Mouse (Mus musculus) gastrocnemius, adult 8-10 months (tissue): ENCODE results near the gene Jmjd1c. TPM values are rescaled to one million over a fixed set of nuclear protein-coding genes. Genes with fewer than 3 reads are reported as not detected.
A peak's percentile ranks its signal among the peaks of the same experiment; 100 is the strongest.

Experiments used
- DNase-seq, 2 experiments: peaks; one replicate each; pipeline ENCODE4 v3.0.0; 2022; ENCODE audit warnings: low spot score in 2 of 2
- total RNA-seq, 4 experiments: library from RNA; stranded (reverse); gene quantifications; 2 replicates each; pipeline ENCODE4 v1.2.4; 2022

Jmjd1c gene
- total RNA-seq, 4 experiments from 2014 or later: 22.0 to 26.9 (median 22.7) TPM

DNA sequence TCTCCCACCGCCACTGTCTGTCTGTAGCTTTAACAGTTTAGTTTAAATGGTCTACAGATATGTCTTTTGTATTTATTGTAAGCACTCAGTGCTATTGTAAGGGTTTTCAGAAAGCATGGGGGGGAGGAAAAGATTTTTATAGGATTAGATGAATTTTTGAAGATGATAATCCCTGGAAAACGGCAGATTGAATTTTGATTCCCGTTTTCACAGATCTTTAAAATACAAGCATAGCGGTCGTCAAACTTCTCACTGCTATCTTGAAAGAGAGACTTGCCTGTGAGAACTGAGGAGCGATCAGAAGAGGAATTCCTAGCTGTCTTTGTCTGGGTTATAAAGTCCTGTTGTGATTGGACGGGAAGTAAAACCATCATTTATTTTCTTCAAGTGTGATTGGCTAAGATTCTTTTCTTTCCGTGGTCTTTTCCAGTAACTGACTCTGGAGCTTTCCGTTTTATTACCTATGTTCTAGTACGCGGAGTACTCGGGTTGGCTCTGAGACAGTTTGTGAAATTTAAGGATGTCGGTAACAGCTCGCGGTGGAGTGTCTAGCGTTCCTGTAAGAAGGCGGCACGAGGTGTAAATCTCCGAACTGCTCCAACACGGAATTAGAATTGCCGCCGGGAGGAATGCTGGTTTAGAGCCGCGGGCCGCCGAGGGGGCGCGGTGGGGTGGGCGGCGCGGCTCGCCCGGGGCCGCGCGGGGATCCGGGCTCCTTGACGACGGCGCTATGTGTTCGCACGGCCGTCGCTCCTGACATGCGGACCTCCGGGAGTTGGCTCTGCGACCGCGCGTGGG lies 30.3 kb downstream of the Jmjd1c start:
- peak; percentile 36 to 55 for DNase-seq

DNA sequence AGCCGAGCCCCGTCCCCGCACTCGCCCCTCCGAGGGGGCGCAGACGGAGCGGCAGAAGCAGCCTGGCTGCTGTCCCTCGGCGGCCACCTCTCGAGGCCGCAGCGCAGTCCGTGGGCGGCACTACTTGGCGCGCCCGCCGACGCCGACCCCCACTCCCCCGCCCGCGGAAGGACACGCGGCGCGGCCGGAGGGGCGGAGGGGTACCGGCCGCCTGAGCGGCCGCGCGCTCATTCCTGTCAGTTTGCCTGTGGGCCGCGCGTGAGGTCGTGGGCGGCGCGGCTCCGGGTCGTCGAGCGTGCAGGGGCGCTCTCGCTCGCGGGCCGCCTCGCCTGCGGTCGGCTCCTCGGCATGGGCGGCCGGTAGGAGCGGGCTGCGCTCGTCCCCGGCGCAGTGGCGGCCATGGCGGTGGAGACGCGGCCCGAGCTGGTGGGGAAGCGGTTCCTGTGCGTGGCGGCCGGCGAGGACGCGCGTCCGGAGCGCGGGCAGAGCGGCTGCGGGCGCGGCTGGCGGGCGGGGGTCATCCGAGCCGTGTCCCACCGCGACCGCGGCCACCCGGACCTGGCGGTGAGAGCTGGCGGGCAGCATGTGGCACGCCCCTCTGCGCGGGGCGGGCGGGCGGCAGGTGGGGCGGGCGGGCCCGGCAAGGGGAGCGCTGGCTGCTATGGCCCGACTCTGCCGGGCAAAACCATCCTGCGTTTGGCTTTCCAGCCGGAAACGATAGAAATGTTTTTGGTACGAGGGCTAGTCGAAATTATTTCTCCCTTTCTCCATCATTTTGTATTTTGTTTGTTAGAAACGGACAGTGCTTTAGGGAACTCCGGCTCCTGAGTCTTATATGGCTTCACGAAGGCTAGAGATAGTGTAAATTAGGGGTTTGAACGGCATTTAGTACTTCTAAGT lies 31.2 kb downstream of the Jmjd1c start:
- DNase-seq: no peak

DNA sequence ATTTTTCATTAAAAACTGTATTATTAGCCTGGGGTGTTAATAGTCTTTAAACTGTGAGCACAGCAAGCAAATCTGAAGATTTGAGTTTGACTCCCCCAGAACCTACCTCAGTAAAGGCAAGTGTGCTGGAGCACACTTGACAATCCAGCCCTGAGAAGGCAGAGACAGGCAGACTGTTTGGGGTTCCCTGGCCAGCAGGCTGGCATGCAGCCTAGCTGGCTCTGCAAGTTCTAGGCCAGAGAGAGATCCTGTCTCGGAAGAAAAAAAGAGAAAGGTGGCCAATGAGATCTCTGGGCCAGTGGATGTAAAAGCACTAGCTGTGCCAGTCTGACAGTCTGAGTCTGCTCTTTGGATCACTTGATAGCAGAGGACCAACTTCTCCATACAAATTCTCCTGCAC lies 33.6 kb downstream of the Jmjd1c start:
- DNase-seq: peak in 1 of 2 experiments; percentile 57

DNA sequence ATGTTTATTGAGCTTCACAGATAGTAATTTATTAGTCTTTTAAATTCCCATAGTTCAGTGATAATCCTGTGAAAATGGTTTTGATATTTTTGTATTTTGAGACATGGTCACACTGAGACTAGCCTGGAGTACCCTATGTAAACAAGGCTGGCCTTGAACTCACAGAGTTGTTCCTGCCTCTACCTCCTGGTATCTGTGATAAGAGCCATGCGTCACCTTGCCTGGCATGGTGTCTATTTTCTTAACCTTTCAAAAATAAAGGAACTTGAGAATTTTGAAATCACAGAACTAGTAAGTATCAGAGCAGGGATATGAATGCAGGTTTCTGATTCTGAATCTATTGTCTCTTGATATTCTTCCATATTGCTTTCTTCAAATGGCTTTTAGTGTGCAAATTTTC lies 35.8 kb downstream of the Jmjd1c start:
- no peak for DNase-seq

DNA sequence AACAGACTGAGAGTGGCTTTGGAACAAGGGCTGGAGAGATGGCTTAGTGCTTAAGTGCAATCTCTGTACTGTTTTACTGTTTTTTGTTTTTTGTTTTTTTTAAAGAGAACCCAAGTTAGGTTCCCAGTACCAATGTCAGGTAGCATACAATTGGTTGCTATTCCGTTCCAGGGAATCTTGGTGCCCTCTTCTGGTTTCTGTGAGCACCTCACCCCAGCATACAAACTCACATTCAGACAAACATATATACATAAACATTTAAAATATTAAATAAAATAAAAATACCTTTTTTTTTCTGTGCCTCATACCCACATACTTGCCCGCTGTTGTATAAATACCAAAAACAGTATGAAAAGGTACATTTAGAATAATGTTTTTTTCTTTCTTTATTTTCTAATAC lies 38.4 kb downstream of the Jmjd1c start:
- DNase-seq: no peak

DNA sequence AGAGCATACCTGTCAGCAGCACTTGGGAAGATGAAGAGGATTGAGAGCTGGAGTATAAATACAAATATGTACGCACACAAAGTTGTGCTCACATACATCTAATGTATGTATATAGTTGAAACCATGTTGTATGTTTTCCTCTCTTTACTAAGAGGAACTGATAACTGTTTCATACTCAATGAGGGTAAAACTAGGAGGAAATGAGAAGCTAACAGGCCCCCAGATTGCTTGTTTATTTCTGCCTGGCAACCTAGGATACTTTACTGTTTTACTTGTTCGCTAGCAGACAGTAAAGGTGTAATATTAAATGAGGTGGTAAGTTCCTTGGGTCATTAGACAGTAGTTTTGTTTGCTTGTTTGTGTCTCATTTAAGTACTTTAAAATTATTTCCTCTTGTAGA lies 41.5 kb downstream of the Jmjd1c start:
- no peak for DNase-seq

DNA sequence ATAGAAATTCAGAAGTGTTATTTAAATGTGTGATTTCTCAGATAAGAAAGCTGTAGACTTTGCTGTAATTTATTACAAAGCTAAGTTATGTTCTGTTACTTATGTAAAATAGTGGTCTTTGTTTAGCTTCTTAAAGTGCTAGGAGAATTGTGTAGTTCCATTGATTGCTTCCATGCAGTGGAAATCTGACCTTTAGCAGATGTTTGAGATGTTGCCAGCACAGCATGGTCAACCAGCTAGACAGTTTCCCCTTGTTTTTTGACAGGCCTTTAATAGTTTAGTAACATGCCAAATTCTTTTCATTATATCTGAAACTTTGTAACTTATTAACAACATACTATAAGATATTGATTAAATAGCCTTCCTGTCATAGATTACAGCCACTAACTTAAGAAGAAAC lies 47.7 kb downstream of the Jmjd1c start:
- no peak for DNase-seq

DNA sequence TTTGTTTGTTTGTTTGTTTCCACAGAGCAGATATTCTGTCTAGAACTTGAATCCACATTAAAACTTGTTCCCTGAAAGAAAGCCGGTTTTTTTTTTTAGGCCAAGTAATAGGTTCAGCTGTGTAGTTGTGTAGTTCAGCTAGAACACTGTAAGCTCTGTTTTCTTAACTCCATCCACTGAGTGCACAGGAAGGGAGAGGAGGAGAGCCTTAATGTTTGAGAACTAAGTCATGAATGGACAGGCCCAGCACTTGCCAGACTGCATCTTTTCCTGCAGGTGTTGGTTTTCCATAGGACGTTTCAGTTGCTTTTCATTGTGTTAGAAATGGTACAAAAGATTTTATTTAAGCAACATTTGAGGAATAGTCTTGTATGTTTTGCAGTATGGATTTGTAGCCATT lies 48.3 kb downstream of the Jmjd1c start:
- no peak for DNase-seq

DNA sequence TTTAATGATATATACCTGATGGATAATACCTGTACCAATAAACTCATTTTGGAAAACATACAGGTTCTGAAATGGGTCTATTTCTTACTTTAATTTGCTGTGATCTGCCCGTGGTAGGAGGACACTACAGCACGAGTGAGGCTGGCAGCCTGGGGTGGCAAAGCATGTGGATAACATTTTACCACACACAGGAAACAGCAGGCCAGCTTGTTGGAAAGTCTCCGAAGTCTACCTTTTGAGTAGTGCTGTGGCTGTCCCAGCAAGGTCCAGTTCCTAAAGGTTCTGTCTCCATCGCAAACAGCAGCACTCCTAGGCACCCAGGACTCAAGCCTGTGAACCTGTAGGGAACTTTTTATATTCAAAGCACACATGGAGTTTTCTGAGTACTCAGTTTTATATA lies 49.7 kb downstream of the Jmjd1c start:
- no peak for DNase-seq

DNA sequence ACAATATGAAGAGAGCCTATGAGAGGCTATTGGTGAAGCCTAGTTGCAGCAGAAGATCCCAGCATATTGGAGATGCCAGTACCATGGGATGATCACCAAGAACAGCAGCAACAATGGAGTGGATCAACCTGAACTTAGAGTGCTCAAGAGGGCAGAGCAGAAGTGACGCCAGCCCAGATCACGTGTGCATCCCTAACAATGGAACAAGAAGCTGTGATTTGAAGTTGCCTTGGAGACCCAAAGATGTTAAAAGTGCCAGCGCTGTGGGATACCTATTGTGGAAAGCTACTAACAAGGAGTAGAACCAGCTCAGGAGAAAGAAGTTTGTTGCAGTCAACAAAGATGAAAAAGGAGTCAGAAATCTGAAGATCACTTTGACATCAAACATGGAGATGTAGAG lies 55.8 kb downstream of the Jmjd1c start:
- no peak for DNase-seq

DNA sequence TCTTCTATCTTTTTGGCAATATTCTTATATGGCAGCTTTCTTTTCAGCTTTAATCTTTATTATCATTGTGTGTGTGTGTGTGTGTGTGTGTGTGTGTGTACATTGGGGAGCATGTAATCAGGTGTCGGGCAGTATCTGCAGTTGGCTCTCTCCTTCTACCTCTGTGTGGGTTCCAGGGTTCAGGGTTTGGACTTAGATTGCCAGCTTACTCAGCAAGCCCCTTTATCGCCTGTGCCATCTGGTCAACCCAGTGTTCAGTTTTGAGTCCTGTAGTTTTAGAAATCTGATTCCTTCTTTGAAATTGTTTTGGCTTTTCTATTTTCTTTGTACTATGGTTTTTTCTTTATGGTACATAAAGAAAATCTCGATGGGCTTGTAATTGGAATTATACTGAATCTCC lies 58.7 kb downstream of the Jmjd1c start:
- DNase-seq: no peak

DNA sequence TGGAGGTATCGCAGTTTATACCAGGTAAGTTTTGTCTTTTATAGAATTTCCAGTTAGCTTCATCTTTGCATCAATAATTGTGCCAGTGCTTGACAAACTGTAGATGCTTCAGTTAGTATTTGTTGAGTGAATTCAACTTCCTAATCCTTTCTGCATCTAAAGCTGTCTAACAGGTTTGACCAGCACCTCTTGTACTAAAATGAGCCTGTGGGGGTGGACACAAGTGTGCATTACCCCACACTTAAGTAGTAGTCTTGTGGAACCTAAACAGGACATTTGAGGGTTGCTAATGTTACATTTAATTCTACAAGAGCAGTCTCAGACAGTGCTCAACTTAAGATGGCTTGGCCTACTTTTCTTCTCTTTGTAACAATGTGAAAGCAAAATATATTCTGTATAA lies 78.1 kb downstream of the Jmjd1c start:
- no peak for DNase-seq

DNA sequence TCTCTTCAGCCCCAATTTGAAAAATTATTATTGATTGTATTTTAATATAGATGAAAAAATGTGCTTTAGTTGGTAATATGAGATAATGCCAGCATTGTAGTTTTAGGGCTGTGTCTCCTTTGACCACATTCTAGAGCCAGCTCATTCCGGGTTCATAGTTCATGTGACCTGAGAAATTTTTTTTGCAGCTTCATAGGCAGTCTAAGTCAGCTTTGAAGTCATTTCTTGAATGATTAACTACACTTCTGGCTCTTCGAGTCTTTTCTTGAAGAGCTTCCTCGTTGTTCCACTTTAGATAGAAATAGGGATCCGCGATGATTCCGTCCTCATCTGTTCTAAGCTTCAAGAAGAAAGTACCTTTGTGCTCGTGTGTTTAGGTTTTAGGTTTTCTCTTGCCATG lies 80.1 kb downstream of the Jmjd1c start:
- no peak for DNase-seq

DNA sequence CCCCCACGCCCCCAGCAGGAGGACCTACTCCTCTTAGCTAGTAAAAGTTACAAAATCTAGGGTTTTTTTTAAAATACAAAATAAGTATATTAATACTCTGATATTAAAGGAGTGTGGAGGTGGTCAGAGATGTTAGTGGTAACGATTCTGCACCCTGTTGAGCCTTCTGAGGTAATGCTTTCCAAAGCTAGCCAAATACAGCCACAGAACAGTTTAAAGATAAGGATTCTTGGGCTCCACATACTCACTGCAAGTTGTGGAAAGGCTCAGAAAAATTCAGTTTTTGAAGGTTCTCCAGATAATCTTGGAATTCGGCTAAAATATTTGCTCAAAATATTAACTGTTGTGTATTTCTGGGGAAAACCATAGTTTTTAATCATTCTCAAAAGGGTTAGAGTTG lies 81.0 kb downstream of the Jmjd1c start:
- no peak for DNase-seq

DNA sequence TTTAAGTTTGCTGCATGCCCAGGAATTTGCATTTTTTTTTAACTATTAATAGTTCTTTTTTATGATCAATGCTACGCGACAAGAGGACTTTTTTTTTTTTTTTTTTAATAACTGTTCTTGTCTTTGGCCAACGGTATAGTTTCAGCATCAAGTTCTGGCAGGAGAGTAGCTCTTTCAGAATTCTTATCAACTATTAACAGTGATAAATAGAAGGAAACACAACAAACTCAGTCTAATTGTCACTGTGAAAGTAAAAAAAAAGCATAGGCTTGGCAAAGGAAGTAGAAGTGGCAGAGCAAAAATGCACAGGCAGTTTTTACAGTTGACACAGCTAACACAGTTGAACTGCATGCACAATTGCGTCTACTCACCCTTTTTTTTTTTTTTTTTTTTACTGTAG lies 81.5 kb downstream of the Jmjd1c start:
- no peak for DNase-seq

DNA sequence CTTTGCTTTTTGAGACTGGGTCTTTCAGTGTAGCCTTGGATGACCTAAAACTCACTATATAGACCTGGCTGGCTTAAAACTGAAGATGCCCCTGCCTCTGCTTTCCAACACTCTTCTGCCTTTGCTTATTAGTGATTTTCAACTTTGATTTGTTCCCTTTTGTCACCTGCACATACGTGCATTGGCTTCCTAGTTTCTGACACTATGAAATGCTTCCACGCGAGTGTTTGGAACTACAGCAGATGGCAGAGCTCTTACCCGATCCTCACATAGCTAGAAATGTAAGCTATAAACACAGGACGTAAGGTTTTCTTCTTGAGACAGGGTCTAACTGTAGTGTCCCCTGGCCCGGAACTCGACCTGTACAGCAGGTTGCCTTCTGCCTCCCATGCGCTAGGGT lies 84.1 kb downstream of the Jmjd1c start:
- no peak for DNase-seq

DNA sequence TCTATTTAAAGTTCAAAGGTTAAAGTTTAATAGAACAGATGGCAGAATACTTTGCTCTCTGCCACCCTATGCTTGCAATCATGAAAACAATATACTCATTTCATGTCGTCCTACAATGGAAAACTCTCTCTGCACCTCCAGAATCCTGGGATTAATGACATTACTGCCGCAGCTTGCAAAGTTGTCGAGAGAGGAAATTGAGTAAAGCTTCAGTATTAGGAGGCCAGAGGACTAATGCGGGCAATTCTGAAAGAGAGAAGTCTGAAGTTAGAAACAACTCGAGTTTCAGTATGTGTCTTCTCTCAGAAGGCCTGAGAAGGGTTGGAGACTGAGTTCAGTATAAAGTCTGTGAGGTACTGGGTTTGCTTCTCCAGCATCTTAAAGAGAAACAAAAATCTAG lies 84.9 kb downstream of the Jmjd1c start:
- DNase-seq: no peak

DNA sequence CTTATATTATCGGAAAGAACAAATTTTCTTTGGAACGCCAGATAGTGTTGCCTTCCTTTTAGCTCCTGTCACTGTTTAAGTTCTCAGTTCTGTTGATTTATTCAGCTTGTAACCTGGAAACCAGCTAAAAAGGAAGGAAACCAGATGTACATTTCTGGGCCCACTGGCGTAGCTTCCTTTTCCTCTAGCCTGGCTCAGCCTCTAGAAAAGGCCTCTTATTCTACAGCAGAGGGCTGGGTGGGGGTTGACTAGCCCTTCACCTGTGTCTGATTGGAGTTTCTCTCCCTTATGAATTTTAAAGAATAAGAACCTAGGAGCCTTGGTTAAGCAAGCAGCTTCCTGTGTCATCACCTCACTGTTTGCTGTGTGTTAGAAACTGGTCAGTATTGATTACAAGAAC lies 86.7 kb downstream of the Jmjd1c start:
- DNase-seq: no peak

DNA sequence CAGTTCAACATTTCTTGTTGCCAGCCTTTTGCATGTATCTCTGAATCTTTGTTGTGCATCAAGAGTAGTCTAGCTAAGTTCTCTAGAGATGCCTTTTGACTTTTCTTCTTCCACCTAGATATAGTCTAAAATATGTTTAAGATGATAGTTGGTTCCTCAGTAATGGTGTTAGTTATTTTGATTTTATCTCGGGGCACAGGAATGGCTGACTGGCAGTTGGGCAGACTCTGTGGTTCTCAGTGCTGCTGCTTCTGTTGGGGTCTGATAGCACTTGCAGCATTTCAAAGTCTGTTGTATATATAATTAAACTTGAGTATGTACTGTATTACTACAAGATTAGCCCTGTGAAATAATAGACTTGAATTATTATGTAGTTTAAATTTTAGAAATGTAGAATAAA lies 87.2 kb downstream of the Jmjd1c start:
- DNase-seq: no peak

DNA sequence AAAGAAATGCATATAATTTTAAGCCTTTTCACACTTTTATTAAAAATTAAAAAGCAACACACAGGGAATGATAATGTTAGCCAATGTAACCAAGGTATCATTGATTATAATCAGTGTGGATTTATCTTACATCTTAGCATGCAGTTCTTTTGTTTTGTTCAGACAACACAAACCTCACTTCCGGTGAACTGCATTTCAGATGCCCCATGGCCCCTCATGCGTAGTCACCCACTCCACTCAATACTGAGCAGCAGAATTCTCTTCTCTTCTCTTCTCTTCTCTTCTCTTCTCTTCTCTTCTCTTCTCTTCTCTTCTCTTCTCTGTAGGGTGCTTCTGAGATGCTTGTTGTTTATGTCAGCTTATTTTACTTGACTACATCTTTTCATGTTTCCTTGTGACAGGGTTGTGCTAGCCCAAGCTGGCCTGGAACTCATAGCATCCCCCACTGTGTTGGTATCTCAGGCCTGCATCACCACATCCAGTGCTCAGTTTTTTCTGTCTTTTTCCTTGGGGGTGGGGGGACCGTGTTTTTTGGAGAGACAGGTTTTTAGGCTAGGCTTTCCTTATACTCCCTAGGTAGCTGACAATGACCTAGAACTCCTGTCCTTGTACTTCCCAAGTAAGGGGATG lies 88.6 kb downstream of the Jmjd1c start:
- DNase-seq: no peak

DNA sequence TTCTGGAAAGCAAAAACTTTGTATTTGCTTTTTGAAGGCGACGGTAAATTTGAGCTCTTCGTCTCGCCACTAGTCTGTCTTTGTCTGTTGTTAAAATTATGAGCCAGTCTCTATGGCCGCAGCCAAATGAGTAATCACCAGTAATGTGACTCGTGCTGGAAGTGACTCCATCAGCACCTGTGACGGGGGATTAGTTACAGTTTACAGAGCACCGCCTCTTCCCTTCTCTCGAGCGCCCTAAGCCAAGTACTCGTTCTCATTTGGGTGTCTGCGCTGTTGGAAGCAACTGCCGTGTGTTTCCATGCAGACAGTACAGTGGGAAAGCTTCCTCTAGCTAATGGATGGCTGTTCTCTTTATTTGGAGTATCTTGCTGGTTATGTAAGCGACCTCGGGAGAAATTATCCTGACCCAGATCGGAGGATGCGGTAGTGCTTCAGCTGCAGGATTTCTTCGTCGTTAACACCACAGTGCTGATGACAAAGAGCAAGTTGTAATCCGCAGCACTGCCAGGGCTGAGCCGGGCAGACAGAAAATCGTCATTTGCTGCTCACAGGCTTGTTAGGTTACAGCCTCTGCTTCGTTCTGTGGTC lies 89.7 kb downstream of the Jmjd1c start:
- peak; percentile 75 to 81 for DNase-seq

DNA sequence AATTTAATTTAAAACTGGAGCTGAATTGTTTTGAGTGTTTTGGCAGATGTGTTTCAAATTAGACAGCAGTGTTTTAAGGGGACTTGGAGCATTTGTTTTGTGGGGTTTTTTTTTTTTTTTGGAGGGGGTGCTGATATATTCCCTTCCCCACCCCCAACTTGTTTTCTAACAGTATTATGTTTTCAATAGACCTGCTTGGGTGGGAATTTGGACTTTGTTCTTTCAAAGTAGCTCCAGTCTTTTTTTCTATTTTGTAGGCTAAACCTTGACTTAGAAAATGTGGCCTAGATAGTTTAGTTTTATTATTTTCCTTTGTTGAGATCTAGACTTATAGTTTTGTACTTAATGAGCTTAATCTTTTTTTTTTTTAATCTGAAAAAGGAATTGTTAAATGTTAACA lies 90.6 kb downstream of the Jmjd1c start:
- no peak for DNase-seq
